Mouse (Mus musculus): ENCODE data around the gene Notch2.
"Not testable (repeated sequence)": the region's sequence is repeated elsewhere in the genome, so short reads cannot be mapped to it uniquely, and the experiment has no call there.

Gene Notch2

GRCm38 (mm10) chr3:98032944-98033343 is 19.6 kb downstream of the Notch2 start:
- no peak for DNase-seq

- DNase-seq = no peak
Measured at GRCm38 (mm10) chr3:98034622-98035593, 21.6 kb downstream of the Notch2 start.

GRCm38 (mm10) chr3:98036161-98036560 is 22.8 kb downstream of the Notch2 start:
- DNase-seq = peak; percentile 39

GRCm38 (mm10) chr3:98037151-98037550 is 23.8 kb downstream of the Notch2 start:
- DNase-seq = no peak

GRCm38 (mm10) chr3:98038658-98039057 is 25.3 kb downstream of the Notch2 start:
- DNase-seq = no peak

- DNase-seq = no peak
Measured at GRCm38 (mm10) chr3:98039223-98039622, 25.9 kb downstream of the Notch2 start.

GRCm38 (mm10) chr3:98039666-98040456 is 26.5 kb downstream of the Notch2 start:
- DNase-seq = no peak

GRCm38 (mm10) chr3:98040836-98041235 is 27.5 kb downstream of the Notch2 start:
- no peak for DNase-seq

GRCm38 (mm10) chr3:98042301-98042700 is 29.0 kb downstream of the Notch2 start:
- no peak for DNase-seq

- DNase-seq = no peak
Measured at GRCm38 (mm10) chr3:98042955-98043456, 29.7 kb downstream of the Notch2 start.

GRCm38 (mm10) chr3:98043669-98044068 is 30.3 kb downstream of the Notch2 start:
- DNase-seq = no peak

GRCm38 (mm10) chr3:98044768-98045368 is 31.5 kb downstream of the Notch2 start:
- DNase-seq = no peak

- no peak for DNase-seq
Measured at GRCm38 (mm10) chr3:98045465-98046148, 32.3 kb downstream of the Notch2 start.

GRCm38 (mm10) chr3:98046305-98046704 is 33.0 kb downstream of the Notch2 start:
- DNase-seq = no peak

- no peak for DNase-seq
Measured at GRCm38 (mm10) chr3:98049671-98050070, 36.3 kb downstream of the Notch2 start.

- DNase-seq = not testable (repeated sequence)
Measured at GRCm38 (mm10) chr3:98050086-98050485, 36.8 kb downstream of the Notch2 start.

GRCm38 (mm10) chr3:98050492-98051406 is 37.4 kb downstream of the Notch2 start:
- no peak for DNase-seq

- DNase-seq = no peak
Measured at GRCm38 (mm10) chr3:98051407-98051968, 38.2 kb downstream of the Notch2 start.

GRCm38 (mm10) chr3:98052507-98053430 is 39.4 kb downstream of the Notch2 start:
- no peak for DNase-seq

- DNase-seq = no peak
Measured at GRCm38 (mm10) chr3:98053817-98054216, 40.5 kb downstream of the Notch2 start.

All from thymus, postnatal 14 days (tissue).